Mouse (Mus musculus): Measurements from ENCODE around the gene Pkmyt1. TPM values are rescaled to one million over a fixed set of nuclear protein-coding genes. Genes with fewer than 3 reads are reported as not detected.

Pkmyt1 gene
- total and polyA plus RNA-seq, 2 experiments from 2014 or later: 9.0 to 18.2 TPM

- peak within 1 kb of the TSS; percentile 38 for H3K4me2 ChIP-seq (ENCODE audit: low read depth, low read length)
- no peak within 1 kb of the TSS for H3K9ac ChIP-seq (replicated peaks; ENCODE audit: low read depth, low read length)
- H3K9me3 ChIP-seq (replicated peaks; ENCODE audit: control insufficient read depth, low read length): no peaks in the 10 kb centered on the region
- DNase-seq (ENCODE audit: low spot score) (no peak), ATAC-seq (ENCODE audit: insufficient read depth, low read depth) (no peak)
- no peak within 1 kb of the TSS for H3K27ac ChIP-seq (ENCODE audit: low read depth)
- TF ChIP-seq CTCF (IDR thresholded peaks at IDR 0.05; ENCODE audit: low read depth) (no peak), EP300 (IDR thresholded peaks at IDR 0.05; ENCODE audit: low read depth) (no peak)
- H3K36me3 ChIP-seq (replicated peaks; ENCODE audit: control insufficient read depth, insufficient read depth, low read length): no peaks in the 10 kb centered on the region
- peaks cover 12% of the 10 kb centered on the region for H3K4me1 ChIP-seq (ENCODE audit: control insufficient read depth, insufficient read depth)
- H3K4me3 ChIP-seq (ENCODE audit: low read depth, low read length): peak within 1 kb of the TSS; percentile 30
- peaks cover 70% of the 10 kb centered on the region for H3K27me3 ChIP-seq (ENCODE audit: control insufficient read depth, insufficient read depth, low read length)
- WGBS: under 1% methylated on average over 44 of the region's 45 CpGs
Measured at GRCm38 (mm10) chr17:23745301-23746251, 19.4 kb downstream of the Pkmyt1 start, which contains the start of gene Kremen2. TSS of gene Kremen2 (minus strand) at chr17:23745833.

GRCm38 (mm10) chr17:23746311-23746710 is 20.2 kb downstream of the Pkmyt1 start:
- H3K36me3 ChIP-seq (replicated peaks; ENCODE audit: control insufficient read depth, insufficient read depth, low read length): peaks cover 2% of the 10 kb centered on the region; the same call in 1 of the 2 replicates
- no peak overlapping the region for H3K4me2 ChIP-seq (ENCODE audit: low read depth, low read length)
- ATAC-seq (ENCODE audit: insufficient read depth, low read depth) (no peak), DNase-seq (ENCODE audit: low spot score) (no peak)
- no peak overlapping the region for H3K27ac ChIP-seq (ENCODE audit: low read depth)
- H3K4me1 ChIP-seq (ENCODE audit: control insufficient read depth, insufficient read depth): peaks cover 9% of the 10 kb centered on the region
- peaks cover 63% of the 10 kb centered on the region for H3K27me3 ChIP-seq (ENCODE audit: control insufficient read depth, insufficient read depth, low read length)
- H3K4me3 ChIP-seq (ENCODE audit: low read depth, low read length): no peak overlapping the region
- 5% methylated on average over 12 of the region's 12 CpGs for WGBS
- H3K9me3 ChIP-seq (replicated peaks; ENCODE audit: control insufficient read depth, low read length): no peaks in the 10 kb centered on the region
- TF ChIP-seq CTCF (IDR thresholded peaks at IDR 0.05; ENCODE audit: low read depth) (0 out of 2 replicates have a peak, but pooled peaks have one; percentile 6), EP300 (IDR thresholded peaks at IDR 0.05; ENCODE audit: low read depth) (no peak)
- no peak overlapping the region for H3K9ac ChIP-seq (replicated peaks; ENCODE audit: low read depth, low read length)

- no peak overlapping the region for H3K27ac ChIP-seq (ENCODE audit: low read depth)
- H3K9me3 ChIP-seq (replicated peaks; ENCODE audit: control insufficient read depth, low read length): no peaks in the 10 kb centered on the region
- DNase-seq (ENCODE audit: low spot score): no peak
- H3K9ac ChIP-seq (replicated peaks; ENCODE audit: low read depth, low read length): no peak overlapping the region
- H3K27me3 ChIP-seq (ENCODE audit: control insufficient read depth, insufficient read depth, low read length): peaks cover 58% of the 10 kb centered on the region
- 70% methylated on average over 3 of the region's 3 CpGs for WGBS
- no peak overlapping the region for H3K4me3 ChIP-seq (ENCODE audit: low read depth, low read length)
- no peak for ATAC-seq (ENCODE audit: insufficient read depth, low read depth)
- TF ChIP-seq EP300 (IDR thresholded peaks at IDR 0.05; ENCODE audit: low read depth) (no peak), CTCF (IDR thresholded peaks at IDR 0.05; ENCODE audit: low read depth) (no peak)
- H3K36me3 ChIP-seq (replicated peaks; ENCODE audit: control insufficient read depth, insufficient read depth, low read length): peaks cover 6% of the 10 kb centered on the region; the same call in 1 of the 2 replicates
- peaks cover 9% of the 10 kb centered on the region for H3K4me1 ChIP-seq (ENCODE audit: control insufficient read depth, insufficient read depth)
- no peak overlapping the region for H3K4me2 ChIP-seq (ENCODE audit: low read depth, low read length)
Measured at GRCm38 (mm10) chr17:23746767-23747166, 20.6 kb downstream of the Pkmyt1 start.

- Histone ChIP-seq H3K4me3 (ENCODE audit: low read depth, low read length) (no peak overlapping the region), H3K4me1 (ENCODE audit: control insufficient read depth, insufficient read depth) (peaks cover 5% of the 10 kb centered on the region), H3K27me3 (ENCODE audit: control insufficient read depth, insufficient read depth, low read length) (peaks cover 51% of the 10 kb centered on the region), H3K9ac (replicated peaks; ENCODE audit: low read depth, low read length) (no peak overlapping the region), H3K9me3 (replicated peaks; ENCODE audit: control insufficient read depth, low read length) (no peaks in the 10 kb centered on the region), H3K4me2 (ENCODE audit: low read depth, low read length) (no peak overlapping the region), H3K27ac (ENCODE audit: low read depth) (no peak overlapping the region), H3K36me3 (replicated peaks; ENCODE audit: control insufficient read depth, insufficient read depth, low read length) (peaks cover 13% of the 10 kb centered on the region)
- DNase-seq (ENCODE audit: low spot score) (no peak), ATAC-seq (ENCODE audit: insufficient read depth, low read depth) (no peak)
- TF ChIP-seq CTCF (IDR thresholded peaks at IDR 0.05; ENCODE audit: low read depth): no peak
- TF ChIP-seq EP300 (IDR thresholded peaks at IDR 0.05; ENCODE audit: low read depth): no peak
- WGBS: 72% methylated on average over 3 of the region's 3 CpGs
Measured at GRCm38 (mm10) chr17:23747471-23747870, 21.3 kb downstream of the Pkmyt1 start.

GRCm38 (mm10) chr17:23748026-23748425 is 21.9 kb downstream of the Pkmyt1 start:
- Histone ChIP-seq H3K36me3 (replicated peaks; ENCODE audit: control insufficient read depth, insufficient read depth, low read length) (peaks cover 19% of the 10 kb centered on the region), H3K9ac (replicated peaks; ENCODE audit: low read depth, low read length) (no peak overlapping the region), H3K4me2 (ENCODE audit: low read depth, low read length) (no peak overlapping the region), H3K4me3 (ENCODE audit: low read depth, low read length) (no peak overlapping the region), H3K4me1 (ENCODE audit: control insufficient read depth, insufficient read depth) (peaks cover 4% of the 10 kb centered on the region), H3K9me3 (replicated peaks; ENCODE audit: control insufficient read depth, low read length) (no peaks in the 10 kb centered on the region), H3K27ac (ENCODE audit: low read depth) (no peak overlapping the region), H3K27me3 (ENCODE audit: control insufficient read depth, insufficient read depth, low read length) (peaks cover 46% of the 10 kb centered on the region)
- DNase-seq (ENCODE audit: low spot score) (no peak), ATAC-seq (ENCODE audit: insufficient read depth, low read depth) (no peak)
- TF ChIP-seq CTCF (IDR thresholded peaks at IDR 0.05; ENCODE audit: low read depth) (no peak), EP300 (IDR thresholded peaks at IDR 0.05; ENCODE audit: low read depth) (no peak)
- WGBS: 27% methylated on average over 6 of the region's 6 CpGs

All from heart, postnatal 0 days (tissue).